Mouse (Mus musculus) small intestine, adult 2 months (tissue): Measurements from ENCODE around the gene Tnxb.

Experiments used
- CTCF ChIP-seq: fragments of 200-500 bp; IDR thresholded peaks from 2 replicates; pipeline ENCODE4 v1.5.1; 2012; ENCODE audit warnings: low read depth, mild to moderate bottlenecking, control low read depth, inconsistent platforms, low read length, moderate library complexity, mixed read lengths; ENCODE audit not compliant: insufficient replicate concordance, insufficient read length; ENCODE audit errors: extremely low read depth
- POLR2A ChIP-seq: fragments of 200-500 bp; IDR thresholded peaks from 2 replicates; pipeline ENCODE4 v1.6.1; 2012; ENCODE audit warnings: low read depth, mild to moderate bottlenecking, control low read depth, inconsistent platforms, low read length, moderate library complexity

DNA sequence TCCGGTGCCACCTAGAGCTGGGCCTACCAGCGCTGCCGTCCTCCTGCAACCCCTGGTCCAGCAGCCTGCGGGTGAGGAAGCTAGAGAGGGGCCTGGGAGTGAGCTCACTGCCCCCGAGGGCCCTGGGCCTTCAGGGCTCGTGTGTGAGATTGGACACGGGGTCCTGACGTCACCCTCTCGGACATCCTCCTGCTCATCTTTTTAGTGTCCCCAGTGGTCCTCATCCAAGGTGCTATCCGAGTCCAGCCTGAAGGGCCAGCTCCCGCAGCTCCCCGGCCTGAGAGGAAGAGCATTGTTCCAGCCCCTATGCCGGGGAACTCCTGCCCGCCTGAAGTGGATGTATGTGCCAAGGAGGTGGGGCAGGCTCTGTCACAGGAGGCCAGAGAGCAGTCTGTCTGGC lies 19.6 kb upstream of the Tnxb start:
- TF ChIP-seq CTCF (no peak), POLR2A (no peak)
